Mouse (Mus musculus): ENCODE measurements around the gene Pex10.

DNA sequence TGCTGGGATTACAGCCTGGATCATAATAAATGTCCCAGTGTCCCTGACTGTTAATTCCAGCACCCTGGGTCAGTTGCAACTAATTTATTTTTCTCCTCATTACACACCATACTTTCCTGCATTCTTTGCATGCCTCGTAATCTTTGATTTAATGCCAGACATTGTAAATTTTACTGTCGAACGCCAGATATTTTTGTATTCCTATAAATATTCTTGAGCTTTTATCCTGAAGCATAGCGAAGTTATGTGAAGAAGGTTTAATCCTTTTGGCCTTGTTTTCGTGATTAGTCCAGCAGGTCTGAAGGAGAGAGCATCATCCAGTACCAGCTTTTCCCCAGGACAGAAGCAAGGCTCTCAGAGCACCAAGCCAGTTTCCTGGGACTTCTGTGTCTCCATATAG lies 42.7 kb downstream of the Pex10 start:
- TF ChIP-seq EP300 (IDR thresholded peaks at IDR 0.05; ENCODE audit: low read depth) (no peak), CTCF (IDR thresholded peaks at IDR 0.05; ENCODE audit: low read depth) (no peak)
